Mouse (Mus musculus) Patski (cell line): ENCODE results near the gene Bfsp2. TPM values are rescaled to one million over a fixed set of nuclear protein-coding genes. Genes with fewer than 3 reads are reported as not detected.

Experiments
- ATAC-seq: fragments of 100-300 bp; one replicate; pipeline ENCODE4 v1.8.0; 2021
- CTCF ChIA-PET: fragments of 350-600 bp; sonication (Branson Sonifier 250); formaldehyde crosslinking; loops from one replicate; lab custom pipeline; 2022; ENCODE audit warnings: inconsistent platforms; lab: Charles Lee
- POLR2A ChIA-PET: fragments of 350-600 bp; sonication (Branson Sonifier 250); formaldehyde crosslinking; loops from one replicate; lab custom pipeline; 2022; ENCODE audit warnings: antibody characterized with exemption, inconsistent platforms; lab: Charles Lee
- DNase-seq: peaks from one replicate; pipeline ENCODE4 v3.0.0-alpha.2; 2011; ENCODE audit warnings: low read depth, low spot score
- H3K27me3 ChIP-seq: fragments of 371-371 bp; one replicate; pipeline ENCODE4 v1.5.1; 2021
- CTCF ChIP-seq: fragments of 100-300 bp; IDR thresholded peaks from one replicate; pipeline ENCODE4 v1.5.1; 2021
- in situ Hi-C: fragments of 300-500 bp; cut with MboI; formaldehyde crosslinking; loops from 3 replicates; pipeline ENCODE4 v1.11.1; 2018; ENCODE audit warnings: low pct_unique_long_range_greater_than_20kb, mixed read lengths
- polyA plus RNA-seq: library from polyadenylated mRNA; unstranded; gene quantifications from one replicate; pipeline ENCODE4 v1.2.3, GENCODE M21; 2021

The Bfsp2 gene
- polyA plus RNA-seq, 1 experiment from 2014 or later = not detected

- ChIA-PET POLR2A (no interaction called here), CTCF (interaction anchor here (0.8 to 1.4 kb wide), 2 partner anchors 85 to 265 kb away, joined by 3 to 4 read pairs; no protein-coding TSS in a partner anchor)
- ATAC-seq (no peak), DNase-seq (no peak)
- H3K27me3 ChIP-seq = peaks cover 3% of the 10 kb centered on the region
- in situ Hi-C loops = no loop called here
- no peak for TF ChIP-seq CTCF
Measured at GRCm38 (mm10) chr9:103489096-103489495, 8.9 kb upstream of the Bfsp2 start.

GRCm38 (mm10) chr9:103486262-103486661 lies 6.0 kb upstream of the Bfsp2 start:
- ATAC-seq = no peak
- no peak for DNase-seq
- TF ChIP-seq CTCF = no peak
- in situ Hi-C loops = no loop called here
- peaks cover 3% of the 10 kb centered on the region for H3K27me3 ChIP-seq
- POLR2A ChIA-PET = no interaction called here
- CTCF ChIA-PET = no interaction called here

GRCm38 (mm10) chr9:103485606-103486005 lies 5.4 kb upstream of the Bfsp2 start:
- POLR2A ChIA-PET = no interaction called here
- ATAC-seq (no peak), DNase-seq (no peak)
- TF ChIP-seq CTCF = no peak
- CTCF ChIA-PET = no interaction called here
- in situ Hi-C loops = no loop called here
- H3K27me3 ChIP-seq = peaks cover 3% of the 10 kb centered on the region

- TF ChIP-seq CTCF = no peak
- POLR2A ChIA-PET = no interaction called here
- in situ Hi-C loops = no loop called here
- CTCF ChIA-PET = no interaction called here
- no peak for DNase-seq
- peaks cover under 1% of the 10 kb centered on the region for H3K27me3 ChIP-seq
- ATAC-seq = no peak
Measured at GRCm38 (mm10) chr9:103480603-103481220, 492 bp upstream of the Bfsp2 start.

- peaks cover 5% of the 10 kb centered on the region for H3K27me3 ChIP-seq
- no peak for DNase-seq
- ChIA-PET POLR2A (no interaction called here), CTCF (interaction anchor here (1.7 kb wide), 1 partner anchor 15 kb away, joined by 4 read pairs; no protein-coding TSS in a partner anchor)
- no peak for TF ChIP-seq CTCF
- in situ Hi-C loops = no loop called here
- no peak for ATAC-seq
Measured at GRCm38 (mm10) chr9:103475414-103475813, 4.8 kb downstream of the Bfsp2 start.

- TF ChIP-seq CTCF = no peak
- H3K27me3 ChIP-seq = peaks cover 5% of the 10 kb centered on the region
- ATAC-seq (no peak), DNase-seq (no peak)
- in situ Hi-C loops = no loop called here
- ChIA-PET POLR2A (no interaction called here), CTCF (interaction anchor here (1.7 kb wide), 1 partner anchor 16 kb away, joined by 4 read pairs; no protein-coding TSS in a partner anchor)
Measured at GRCm38 (mm10) chr9:103473915-103474688, 6.1 kb downstream of the Bfsp2 start.

GRCm38 (mm10) chr9:103471784-103472183 lies 8.4 kb downstream of the Bfsp2 start:
- POLR2A ChIA-PET = no interaction called here

GRCm38 (mm10) chr9:103469516-103469915 lies 10.7 kb downstream of the Bfsp2 start:
- no peak for TF ChIP-seq CTCF
- peaks cover 6% of the 10 kb centered on the region for H3K27me3 ChIP-seq
- DNase-seq (no peak), ATAC-seq (no peak)
- ChIA-PET POLR2A (no interaction called here), CTCF (no interaction called here)
- in situ Hi-C loops = no loop called here

More at GRCm38 (mm10) chr9:103471784-103472183, 8.4 kb downstream of the Bfsp2 start:
- in situ Hi-C loops = no loop called here
- no peak for TF ChIP-seq CTCF
- H3K27me3 ChIP-seq = peaks cover 5% of the 10 kb centered on the region
- CTCF ChIA-PET = interaction anchor here (0.6 kb wide), 1 partner anchor 58 kb away, joined by 4 read pairs; no protein-coding TSS in a partner anchor
- no peak for ATAC-seq
- DNase-seq = no peak

GRCm38 (mm10) chr9:103468911-103469310 lies 11.3 kb downstream of the Bfsp2 start:
- in situ Hi-C loops = no loop called here
- ATAC-seq (no peak), DNase-seq (no peak)
- no peak for TF ChIP-seq CTCF
- ChIA-PET CTCF (no interaction called here), POLR2A (no interaction called here)
- peaks cover 6% of the 10 kb centered on the region for H3K27me3 ChIP-seq

- ATAC-seq (no peak), DNase-seq (no peak)
- peaks cover 11% of the 10 kb centered on the region for H3K27me3 ChIP-seq
- no peak for TF ChIP-seq CTCF
- in situ Hi-C loops = no loop called here
- ChIA-PET CTCF (interaction anchor here (1.6 kb wide), 1 partner anchor 12 kb away, joined by 3 read pairs; no protein-coding TSS in a partner anchor), POLR2A (no interaction called here)
Measured at GRCm38 (mm10) chr9:103465711-103466220, 14.5 kb downstream of the Bfsp2 start.

- no peak for TF ChIP-seq CTCF
- in situ Hi-C loops = no loop called here
- DNase-seq (no peak), ATAC-seq (no peak)
- POLR2A ChIA-PET = no interaction called here
- H3K27me3 ChIP-seq = peaks cover 11% of the 10 kb centered on the region
- CTCF ChIA-PET = no interaction called here
Measured at GRCm38 (mm10) chr9:103465293-103465692, 14.9 kb downstream of the Bfsp2 start.
